Mouse (Mus musculus) ES-E14 (cell line): Measurements from ENCODE around the gene Olfr239. TPM values are rescaled to one million over a fixed set of nuclear protein-coding genes. Genes with fewer than 3 reads are reported as not detected.
"Not testable (repeated sequence)": the region's sequence is repeated elsewhere in the genome, so short reads cannot be mapped to it uniquely, and the experiment has no call there.

ENCODE experiments used
- DNase-seq: peaks from one replicate; pipeline ENCODE4 v3.0.0-alpha.2; 2013; ENCODE audit warnings: low read depth, low spot score
- H3K27ac ChIP-seq: 2 replicates; pipeline ENCODE4 v1.5.1; 2012; ENCODE audit warnings: low read depth, mild to moderate bottlenecking, low read length, moderate library complexity, mixed read lengths; ENCODE audit not compliant: poor library complexity, insufficient read depth, severe bottlenecking
- H3K36me3 ChIP-seq: 2 replicates; pipeline ENCODE4 v1.6.1; 2012; ENCODE audit warnings: mild to moderate bottlenecking, low read length, moderate library complexity, mixed read lengths; ENCODE audit not compliant: control insufficient read depth, poor library complexity, insufficient read depth, severe bottlenecking
- H3K4me1 ChIP-seq, 2 experiments: fragments of 150-350 bp in 1 of 2; sonication (generic) in 1 of 2; 2 replicates each; pipeline ENCODE4 v1.6.1; 2012; ENCODE audit warnings: low read length in 2 of 2, mild to moderate bottlenecking in 1 of 2, mixed read lengths in 1 of 2; ENCODE audit not compliant: control insufficient read depth in 2 of 2, insufficient read depth in 2 of 2, poor library complexity in 1 of 2
- H3K4me3 ChIP-seq, 2 experiments: fragments of 150-350 bp in 1 of 2; sonication (generic) in 1 of 2; 2 replicates each; pipeline ENCODE4 v1.5.1; 2012; ENCODE audit warnings: low read length in 2 of 2, low read depth in 1 of 2, mild to moderate bottlenecking in 1 of 2, mixed read lengths in 1 of 2; ENCODE audit not compliant: insufficient read depth in 1 of 2, poor library complexity in 1 of 2, severe bottlenecking in 1 of 2
- H3K9ac ChIP-seq: 2 replicates; pipeline ENCODE4 v1.6.1; 2012; ENCODE audit warnings: low read depth, mild to moderate bottlenecking, low read length, mixed read lengths; ENCODE audit not compliant: poor library complexity, insufficient read depth, severe bottlenecking
- H3K9me3 ChIP-seq: fragments of 150-350 bp; sonication (generic); 2 replicates; pipeline ENCODE4 v1.6.1; 2012; ENCODE audit warnings: low read depth, mild to moderate bottlenecking, low read length; ENCODE audit not compliant: control insufficient read depth, insufficient read depth
- CHD2 ChIP-seq: IDR thresholded peaks from 2 replicates; pipeline ENCODE4 v1.6.1; 2014; ENCODE audit warnings: mild to moderate bottlenecking, low read depth, low read length, inconsistent platforms
- HCFC1 ChIP-seq: IDR thresholded peaks from 2 replicates; pipeline ENCODE4 v1.6.1; 2012; ENCODE audit warnings: low read length, inconsistent platforms, borderline replicate concordance; ENCODE audit not compliant: insufficient read depth
- MAFK ChIP-seq: IDR thresholded peaks from 2 replicates; pipeline ENCODE4 v1.6.1; 2014; ENCODE audit warnings: mild to moderate bottlenecking, low read depth, low read length, inconsistent platforms; ENCODE audit not compliant: insufficient read depth
- ZC3H11A ChIP-seq: IDR thresholded peaks from 2 replicates; pipeline ENCODE4 v1.6.1; 2012; ENCODE audit warnings: low read depth, mild to moderate bottlenecking, inconsistent platforms, low read length, borderline replicate concordance
- ZNF384 ChIP-seq: IDR thresholded peaks from 2 replicates; pipeline ENCODE4 v1.6.1; 2012; ENCODE audit warnings: low read depth, low read length, inconsistent platforms
- in situ Hi-C, 2 experiments: fragments of 600-800 bp; cut with MboI; formaldehyde crosslinking; loops; one replicate each; pipeline ENCODE4 v1.15.1; 2025; ENCODE audit warnings: low sequenced_read_pairs in 2 of 2, inconsistent platforms in 1 of 2; ENCODE audit not compliant: unreplicated experiment in 2 of 2
- total RNA-seq: library from RNA; depleted of rRNA; stranded (reverse); fragments of 300-350 nt; gene quantifications from 2 replicates; pipeline ENCODE4 v1.2.3, GENCODE M21; 2012; rRNA removed

Gene Olfr239
- not detected in 2 replicates for total RNA-seq

GRCm38 (mm10) chr17:33191002-33191401, at the start of gene Olfr239:
Olfr239 (plus strand) TSS chr17:33191302.
- H3K4me3 ChIP-seq, H3K36me3 ChIP-seq, H3K27ac ChIP-seq, DNase-seq, H3K9me3 ChIP-seq, H3K9ac ChIP-seq, in situ Hi-C loops, H3K4me1 ChIP-seq: not testable (repeated sequence)

DNA sequence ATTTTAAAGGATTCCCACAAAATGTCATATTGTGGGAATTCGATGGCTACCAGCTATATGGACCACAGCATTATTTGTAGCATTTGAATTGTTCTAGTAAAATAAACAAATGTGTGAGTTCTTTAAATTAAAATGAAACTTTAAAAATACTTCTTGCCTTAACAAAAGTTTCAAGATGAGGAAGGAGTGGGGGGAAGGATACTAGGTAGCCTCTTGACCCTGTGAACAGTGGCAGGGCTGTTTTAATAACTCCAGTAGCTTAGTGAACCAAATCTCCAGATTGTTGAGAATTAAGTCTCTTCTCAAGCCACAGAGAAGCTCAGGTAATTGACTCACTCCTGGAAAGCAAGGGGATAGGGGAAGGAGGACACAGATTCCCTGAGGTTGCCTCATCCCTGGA, 23.0 kb upstream of the Olfr239 start, which contains the start of gene Olfr55:
Olfr55 (plus strand) TSS at position 301 of the 400 bp plus-strand sequence.
- H3K9ac ChIP-seq, in situ Hi-C loops, H3K9me3 ChIP-seq, H3K4me3 ChIP-seq, H3K4me1 ChIP-seq, H3K27ac ChIP-seq, H3K36me3 ChIP-seq, DNase-seq: not testable (repeated sequence)

DNA sequence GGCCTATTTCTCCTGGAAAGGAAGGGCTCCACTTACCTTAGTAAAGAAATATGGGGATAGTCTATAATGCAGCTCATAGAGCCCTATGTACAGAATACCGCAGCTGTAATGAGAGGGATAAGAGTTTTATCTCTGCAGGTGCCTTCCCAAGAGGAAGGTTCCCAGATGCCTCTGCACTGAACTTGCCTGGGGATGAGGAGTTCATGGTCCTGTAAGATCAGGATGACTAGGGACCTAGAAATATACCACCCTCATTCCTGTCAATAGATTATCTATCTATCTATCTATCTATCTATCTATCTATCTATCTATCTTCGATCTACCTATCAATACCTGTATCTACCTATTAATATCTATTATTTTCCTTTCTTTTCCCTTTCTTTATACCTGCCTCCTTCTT, 30.5 kb downstream of the Olfr239 start, which contains the start of gene Olfr1564:
Olfr1564 (minus strand) TSS at position 101 of the 400 bp plus-strand sequence.
- Histone ChIP-seq H3K4me1 (no peaks in the 10 kb centered on the region), H3K9me3 (no peaks in the 10 kb centered on the region), H3K27ac (no peak within 1 kb of the TSS), H3K4me3 (no peak within 1 kb of the TSS), H3K36me3 (no peaks in the 10 kb centered on the region), H3K9ac (no peak within 1 kb of the TSS)
- in situ Hi-C loops = no loop called here
- TF ChIP-seq CHD2 = no peak
- no peak for TF ChIP-seq ZC3H11A
- TF ChIP-seq HCFC1 = no peak
- TF ChIP-seq MAFK = no peak
- no peak for TF ChIP-seq ZNF384
- no peak for DNase-seq

DNA sequence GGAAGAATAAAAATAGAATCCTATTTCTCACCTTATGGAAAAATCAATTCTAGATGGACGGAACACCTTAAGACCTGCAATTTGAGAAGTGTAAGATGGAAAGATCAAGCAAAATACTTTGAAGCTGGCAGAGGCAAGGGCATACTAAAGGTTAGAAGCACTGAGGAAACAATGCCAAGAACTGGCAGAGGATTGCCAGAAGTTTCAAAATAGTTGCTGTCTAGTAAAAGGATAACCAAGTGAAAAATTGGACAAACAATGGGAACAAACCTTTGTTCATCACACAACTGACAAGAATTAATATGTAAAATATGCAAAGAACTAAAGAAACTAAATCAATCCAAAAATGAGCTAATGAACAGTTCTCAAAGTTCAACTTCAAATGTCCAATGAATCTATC, 45.5 kb downstream of the Olfr239 start:
- H3K27ac ChIP-seq, H3K9me3 ChIP-seq, H3K36me3 ChIP-seq, in situ Hi-C loops, H3K9ac ChIP-seq, DNase-seq, H3K4me3 ChIP-seq, H3K4me1 ChIP-seq: not testable (repeated sequence)

Other genes starting within 250 kb of the Olfr239 start
- gene Cyp4f13, start 243.9 kb upstream of the Olfr239 start, total RNA-seq = 15.2 and 28.9 TPM in 2 replicates
- 7.0 and 9.0 TPM in 2 replicates for gene Zfp472, start 225.5 kb upstream of the Olfr239 start, total RNA-seq
- 4.2 and 4.3 TPM in 2 replicates for gene Zfp952, start 198.2 kb upstream of the Olfr239 start, total RNA-seq
- gene Zfp763, start 157.9 kb upstream of the Olfr239 start, total RNA-seq = 4.6 and 4.9 TPM in 2 replicates
- not detected in 2 replicates for gene 4921501E09Rik, start 123.2 kb upstream of the Olfr239 start, total RNA-seq
- 3.1 and 4.0 TPM in 2 replicates for gene Zfp563, start 102.0 kb upstream of the Olfr239 start, total RNA-seq
- 0.22 and 0.26 TPM in 2 replicates for gene Morc2b, start 51.6 kb upstream of the Olfr239 start, total RNA-seq
- not detected in 2 replicates for gene Olfr55, start 22.9 kb upstream of the Olfr239 start, total RNA-seq
- 0.18 and 0.21 TPM in 2 replicates for gene Olfr1564, start 30.4 kb downstream of the Olfr239 start, total RNA-seq
- gene Zfp955a, start 63.8 kb downstream of the Olfr239 start, total RNA-seq = 12.4 and 14.5 TPM in 2 replicates
- not detected in 2 replicates for gene Olfr63, start 73.4 kb downstream of the Olfr239 start, total RNA-seq
- gene Zfp955b, start 98.2 kb downstream of the Olfr239 start, total RNA-seq = 21.5 and 23.0 TPM in 2 replicates
- gene Zfp81, start 167.6 kb downstream of the Olfr239 start, total RNA-seq = 7.1 and 7.3 TPM in 2 replicates
- 10.5 and 11.9 TPM in 2 replicates for gene Zfp101, start 203.3 kb downstream of the Olfr239 start, total RNA-seq
- gene Actl9, start 241.6 kb downstream of the Olfr239 start, total RNA-seq = not detected in 2 replicates